Mouse (Mus musculus): ENCODE results near the gene Naa10. TPM values are rescaled to one million over a fixed set of nuclear protein-coding genes. Genes with fewer than 3 reads are reported as not detected.
A peak's percentile ranks its signal among the peaks of the same experiment; 100 is the strongest.

The Naa10 gene
- polyA plus RNA-seq, 1 experiment from 2014 or later: 171 TPM

- no peaks in the 10 kb centered on the region for H3K9me3 ChIP-seq
- H3K36me3 ChIP-seq (replicated peaks): no peaks in the 10 kb centered on the region
- H3K27ac ChIP-seq: no peak overlapping the region
- H3K4me3 ChIP-seq: no peak overlapping the region
- peaks cover 32% of the 10 kb centered on the region for H3K4me1 ChIP-seq
- peak; percentile 30 for DNase-seq (ENCODE audit: extremely low spot score, low spot score)
- H3K27me3 ChIP-seq (ENCODE audit: poor library complexity, severe bottlenecking): peaks cover 7% of the 10 kb centered on the region
- WGBS: 9% methylated on average over 5 of the region's 5 CpGs
Measured at GRCm38 (mm10) chrX:73869334-73869733, 52.4 kb downstream of the Naa10 start.

- no peaks in the 10 kb centered on the region for H3K36me3 ChIP-seq (replicated peaks)
- no peak overlapping the region for H3K4me3 ChIP-seq
- WGBS: 89% methylated on average over 1 of the region's 1 CpGs
- H3K27me3 ChIP-seq (ENCODE audit: poor library complexity, severe bottlenecking): peaks cover 7% of the 10 kb centered on the region
- peaks cover 34% of the 10 kb centered on the region for H3K4me1 ChIP-seq
- DNase-seq (ENCODE audit: extremely low spot score, low spot score): no peak
- H3K9me3 ChIP-seq: no peaks in the 10 kb centered on the region
- H3K27ac ChIP-seq: peak overlapping the region; percentile 48; the same call in 1 of the 2 replicates
Measured at GRCm38 (mm10) chrX:73867852-73868251, 53.9 kb downstream of the Naa10 start.

- peak overlapping the region; percentile 48; the same call in 1 of the 2 replicates for H3K27ac ChIP-seq
- H3K9me3 ChIP-seq: no peaks in the 10 kb centered on the region
- H3K4me3 ChIP-seq: no peak overlapping the region
- DNase-seq (ENCODE audit: extremely low spot score, low spot score): no peak
- H3K27me3 ChIP-seq (ENCODE audit: poor library complexity, severe bottlenecking): peaks cover 4% of the 10 kb centered on the region
- H3K4me1 ChIP-seq: peaks cover 34% of the 10 kb centered on the region
- no peaks in the 10 kb centered on the region for H3K36me3 ChIP-seq (replicated peaks)
- 6% methylated on average over 3 of the region's 3 CpGs for WGBS
Measured at GRCm38 (mm10) chrX:73867256-73867655, 54.5 kb downstream of the Naa10 start.

Other genes starting within 250 kb of the Naa10 start
- 4.6 and 5.2 TPM in 2 replicates for gene Slc6a8, start 248.8 kb downstream of the Naa10 start, polyA plus RNA-seq (2016; fragmentation: Nextera tagmentation; extraction: Ambion mirVana)
- gene Bcap31, start 205.8 kb downstream of the Naa10 start, polyA plus RNA-seq (2016; fragmentation: Nextera tagmentation; extraction: Ambion mirVana): 150 and 162 TPM in 2 replicates
- gene Abcd1, start 205.3 kb downstream of the Naa10 start, polyA plus RNA-seq (2016; fragmentation: Nextera tagmentation; extraction: Ambion mirVana): 9.2 and 10.1 TPM in 2 replicates
- not detected in 2 replicates for gene Plxnb3, start 164.9 kb downstream of the Naa10 start, polyA plus RNA-seq (2016; fragmentation: Nextera tagmentation; extraction: Ambion mirVana)
- 0.97 and 1.2 TPM in 2 replicates for gene Srpk3, start 147.5 kb downstream of the Naa10 start, polyA plus RNA-seq (2016; fragmentation: Nextera tagmentation; extraction: Ambion mirVana)
- 173 and 177 TPM in 2 replicates for gene Idh3g, start 135.0 kb downstream of the Naa10 start, polyA plus RNA-seq (2016; fragmentation: Nextera tagmentation; extraction: Ambion mirVana)
- gene Ssr4, start 134.9 kb downstream of the Naa10 start, polyA plus RNA-seq (2016; fragmentation: Nextera tagmentation; extraction: Ambion mirVana): 119 and 124 TPM in 2 replicates
- gene Pdzd4, start 97.0 kb downstream of the Naa10 start, polyA plus RNA-seq (2016; fragmentation: Nextera tagmentation; extraction: Ambion mirVana): 0.66 and 0.81 TPM in 2 replicates
- 0.16 TPM in 1 of 2 replicates, not detected in the other for gene Avpr2, start 29.8 kb downstream of the Naa10 start, polyA plus RNA-seq (2016; fragmentation: Nextera tagmentation; extraction: Ambion mirVana)
- gene L1cam, start 25.8 kb downstream of the Naa10 start, polyA plus RNA-seq (2016; fragmentation: Nextera tagmentation; extraction: Ambion mirVana): 3.0 and 5.0 TPM in 2 replicates
- gene Arhgap4, start 74 bp downstream of the Naa10 start, polyA plus RNA-seq (2016; fragmentation: Nextera tagmentation; extraction: Ambion mirVana): 2.0 and 3.2 TPM in 2 replicates
- gene Renbp, start 8.9 kb upstream of the Naa10 start, polyA plus RNA-seq (2016; fragmentation: Nextera tagmentation; extraction: Ambion mirVana): 17.3 and 18.7 TPM in 2 replicates
- gene Hcfc1, start 44.4 kb upstream of the Naa10 start, polyA plus RNA-seq (2016; fragmentation: Nextera tagmentation; extraction: Ambion mirVana): 83.4 and 89.9 TPM in 2 replicates
- gene Irak1, start 102.0 kb upstream of the Naa10 start, polyA plus RNA-seq (2016; fragmentation: Nextera tagmentation; extraction: Ambion mirVana): 56.6 and 63.3 TPM in 2 replicates
- not detected in 2 replicates for gene Opn1mw, start 205.5 kb upstream of the Naa10 start, polyA plus RNA-seq (2016; fragmentation: Nextera tagmentation; extraction: Ambion mirVana)
- gene Mecp2, start 213.4 kb upstream of the Naa10 start, polyA plus RNA-seq (2016; fragmentation: Nextera tagmentation; extraction: Ambion mirVana): 13.7 and 14.4 TPM in 2 replicates
- gene Tex28, start 245.9 kb upstream of the Naa10 start, polyA plus RNA-seq (2016; fragmentation: Nextera tagmentation; extraction: Ambion mirVana): not detected in 2 replicates